ENCODE assay signal across 17 mouse cellular contexts in the genomic region with DNA sequence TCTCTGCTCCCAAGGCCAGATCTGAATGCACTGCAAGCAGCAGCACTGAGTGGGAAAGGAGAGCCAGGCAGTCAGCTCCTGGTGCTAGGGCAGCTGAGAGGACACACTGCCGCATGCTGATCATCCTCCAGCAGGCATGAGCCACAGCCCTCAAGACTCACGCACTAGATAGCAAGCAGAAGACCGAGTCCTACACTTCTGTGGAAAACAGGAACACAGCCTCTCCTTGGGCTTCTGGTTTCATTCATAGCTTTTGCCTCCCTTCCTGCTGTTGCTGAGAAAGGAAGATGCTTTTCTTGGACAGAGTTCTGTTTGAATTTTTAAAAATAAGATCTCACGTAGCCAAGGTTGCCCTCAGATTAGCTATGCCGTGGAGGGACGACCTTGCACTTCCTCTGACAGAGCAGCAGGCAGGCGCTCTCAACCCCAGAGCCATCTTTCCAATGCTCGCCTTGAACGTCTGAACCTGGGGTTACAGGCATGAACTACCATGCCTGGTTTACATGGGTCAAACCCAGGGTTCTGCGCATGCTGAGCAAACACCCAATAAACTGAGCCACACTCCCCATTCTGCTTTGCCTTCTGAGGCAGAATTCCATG. TPM values are rescaled to one million over a fixed set of nuclear protein-coding genes. Genes with fewer than 3 reads are reported as not detected.
DNase-seq lines count a peak whose midpoint lies in the region; ATAC-seq and TF ChIP-seq lines count a peak whose summit lies in the region.
"Had no signal": no experiment of that assay in that cellular context is flagged by ENCODE, and none has a peak within 500 bp of the region (broad histone marks: within the 10 kb centered on the region; RNA-seq: fewer than 3 reads in every experiment).

No protein-coding gene starts in this region.

- peaks cover 5% of the 10 kb centered on the region; the same call in 1 of the 2 replicates for H3K36me3 ChIP-seq in heart, adult 2 months (ENCODE audit: control insufficient read depth, insufficient read depth, low read length)
- H3K36me3 ChIP-seq: limb, embryonic 13.5 days had no signal

- no peak for ATAC-seq in monocyte, adult 5-6 weeks (replicated peaks; ENCODE audit: insufficient number of reproducible peaks, low FRiP score, low TSS enrichment, poor library complexity, severe bottlenecking)
- ATAC-seq: Patski had no signal

- H3K4me1 ChIP-seq in heart, adult 2 months (ENCODE audit: control insufficient read depth, insufficient read depth, low read length): peaks cover 35% of the 10 kb centered on the region

- H3K4me3 ChIP-seq in heart, adult 2 months: no peak overlapping the region
- no peak overlapping the region for H3K4me3 ChIP-seq in layer of hippocampus, adult 2 months
- H3K4me3 ChIP-seq: limb, embryonic 13.5 days had no signal

- intact Hi-C loops in heart, adult 2 months (cut with DNase I): no loop called here

- peak; percentile 41 to 74 for DNase-seq in adrenal gland, adult (ENCODE audit: inconsistent age in 2 of 2, low spot score in 1 of 2)
- no peak for DNase-seq in adrenal gland, adult 8-10 months
- DNase-seq in heart, adult 2 months: no peak
- no peak for DNase-seq in heart, adult 18-20 months
- DNase-seq in layer of hippocampus, adult 2 months (ENCODE audit: low spot score in 2 of 2): no peak
- no peak for DNase-seq in layer of hippocampus, postnatal 25 days (ENCODE audit: extremely low spot score in 1 of 2, low spot score in 1 of 2)
- DNase-seq in brain, adult 2 months (ENCODE audit: low read depth, low spot score): peak; percentile 71
- DNase-seq: adrenal gland, postnatal 14 days; cerebellum, adult 11 months; kidney, adult 18-20 months; layer of hippocampus, adult 9-11 months; retina, postnatal 1 day; thymus, adult 2 months had no signal

- no peaks in the 10 kb centered on the region for H3K79me2 ChIP-seq in heart, adult 2 months (replicated peaks; ENCODE audit: control insufficient read depth, insufficient read depth, low read length)

- peak; percentile 46; the same call in 1 of the 2 replicates for TF ChIP-seq EP300 in heart, adult 2 months (IDR thresholded peaks at IDR 0.05; ENCODE audit: insufficient read depth, low read depth, low read length)

- H3K27me3 ChIP-seq in heart, adult 2 months (ENCODE audit: control insufficient read depth, insufficient read depth, low read length): no peaks in the 10 kb centered on the region
- H3K27me3 ChIP-seq: limb, embryonic 13.5 days; Patski had no signal

- no peak overlapping the region; the same call in 1 of the 2 replicates for H3K9ac ChIP-seq in heart, adult 2 months (ENCODE audit: low read depth, low read length)
- H3K9ac ChIP-seq: hindbrain, embryonic 14.5 days; limb, embryonic 13.5 days had no signal

- TF ChIP-seq CTCF in heart, adult 2 months (IDR thresholded peaks at IDR 0.05): no peak
- 0 out of 2 replicates have a peak, but pooled peaks have one; percentile 2 for TF ChIP-seq CTCF in layer of hippocampus, adult 2 months (conservative IDR thresholded peaks at IDR 0.05)

- TF ChIP-seq POLR2A in heart, adult 2 months (IDR thresholded peaks at IDR 0.05; ENCODE audit: insufficient read depth, low read depth, low read length): no peak

- H3K27ac ChIP-seq in heart, adult 2 months: peak overlapping the region; percentile 44
- peak overlapping the region; percentile 36 for H3K27ac ChIP-seq in layer of hippocampus, adult 2 months
- H3K27ac ChIP-seq: hindbrain, embryonic 14.5 days; limb, embryonic 13.5 days had no signal

- WGBS in heart, adult 2 months: 34% methylated on average over 10 of the region's 10 CpGs

RNA-seq across cellular contexts. Expression of a gene that starts 51.6 kb away (rescaled TPM):
- total RNA-seq in adrenal gland, adult 8-10 months (2022): 100 to 1,000 TPM in 2 of 4 experiments, 10 to 100 TPM in 2; 74.4 to 129 (median 98.9) TPM
- 100 to 1,000 TPM in 1 of 2 experiments, 10 to 100 TPM in 1; 56.3 to 132 TPM for total RNA-seq in heart, adult 2 months (2021)
- polyA plus RNA-seq in heart, adult 2 months (2012; rRNA removed): 33.8 and 37.3 TPM in 2 replicates
- total RNA-seq in heart, adult 18-20 months (2021): 100 to 1,000 TPM; 101 to 128 TPM
- total RNA-seq in layer of hippocampus, adult 2 months (2021): 10 to 100 TPM; 53.0 to 60.4 TPM
- total RNA-seq in layer of hippocampus, postnatal 25 days (2021): 10 to 100 TPM; 55.4 to 59.0 TPM
- total RNA-seq in monocyte, adult 5-6 weeks (2017): 41.2 to 53.3 TPM (median 48.5 TPM) in 3 replicates

Comparison
In these comparisons a context has a peak if more than half of its experiments do, and no peak if none do; other contexts are left out.
1. DNase-seq: peak in adrenal gland, adult (2 of 2) and brain, adult 2 months (single experiment); none in adrenal gland, adult 8-10 months (single experiment), heart, adult 2 months (0 of 2), heart, adult 18-20 months (0 of 2), layer of hippocampus, adult 2 months (0 of 2) and layer of hippocampus, postnatal 25 days (0 of 2).